Mouse (Mus musculus) neural tube, embryonic 12.5 days (tissue): ENCODE measurements around the gene Cntd1. TPM values are rescaled to one million over a fixed set of nuclear protein-coding genes. Genes with fewer than 3 reads are reported as not detected.

Source experiments
- ATAC-seq: fragments of 200-750 bp; cut with Nextera tagmentation; 2 replicates; pipeline ENCODE4 v1.8.0; 2017; ENCODE audit warnings: low read depth, mild to moderate bottlenecking, moderate TSS enrichment, moderate library complexity; ENCODE audit not compliant: low FRiP score
- H3K27ac ChIP-seq: fragments of 300-500 bp; sonication (generic); 2 replicates; pipeline ENCODE4 v1.5.1; 2016
- H3K27me3 ChIP-seq: fragments of 300-500 bp; sonication (generic); replicated peaks from 2 replicates; pipeline ENCODE4 v1.6.1; 2016; ENCODE audit warnings: mild to moderate bottlenecking
- H3K36me3 ChIP-seq: fragments of 300-500 bp; sonication (generic); 2 replicates; pipeline ENCODE4 v1.6.1; 2016; ENCODE audit warnings: mild to moderate bottlenecking
- H3K4me1 ChIP-seq: fragments of 300-500 bp; sonication (generic); 2 replicates; pipeline ENCODE4 v1.6.1; 2016
- H3K4me2 ChIP-seq: fragments of 300-500 bp; sonication (generic); replicated peaks from 2 replicates; pipeline ENCODE4 v1.6.1; 2016; ENCODE audit warnings: mild to moderate bottlenecking
- H3K4me3 ChIP-seq: fragments of 300-500 bp; sonication (generic); 2 replicates; pipeline ENCODE4 v1.5.1; 2016
- H3K9ac ChIP-seq: fragments of 300-500 bp; sonication (generic); 2 replicates; pipeline ENCODE4 v1.6.1; 2016; ENCODE audit warnings: mild to moderate bottlenecking
- H3K9me3 ChIP-seq: fragments of 300-500 bp; sonication (generic); 2 replicates; pipeline ENCODE4 v1.6.1; 2016; ENCODE audit warnings: mild to moderate bottlenecking
- WGBS: fragments of 180-500 bp; shearing (Covaris S2); methylation state at CpG from one replicate; pipeline ENCODE4 v1.1.7; 2016; 5-methylcytosine and 5-hydroxymethylcytosine counted together
- polyA plus RNA-seq: library from polyadenylated mRNA; unstranded; fragments of >200 nt; fragmentation: Nextera tagmentation; extraction: Ambion mirVana; gene quantifications from 2 replicates; pipeline ENCODE4 v1.2.1, GENCODE M21; 2016

The Cntd1 gene
- polyA plus RNA-seq, result 1.1 and 1.3 TPM in 2 replicates

DNA sequence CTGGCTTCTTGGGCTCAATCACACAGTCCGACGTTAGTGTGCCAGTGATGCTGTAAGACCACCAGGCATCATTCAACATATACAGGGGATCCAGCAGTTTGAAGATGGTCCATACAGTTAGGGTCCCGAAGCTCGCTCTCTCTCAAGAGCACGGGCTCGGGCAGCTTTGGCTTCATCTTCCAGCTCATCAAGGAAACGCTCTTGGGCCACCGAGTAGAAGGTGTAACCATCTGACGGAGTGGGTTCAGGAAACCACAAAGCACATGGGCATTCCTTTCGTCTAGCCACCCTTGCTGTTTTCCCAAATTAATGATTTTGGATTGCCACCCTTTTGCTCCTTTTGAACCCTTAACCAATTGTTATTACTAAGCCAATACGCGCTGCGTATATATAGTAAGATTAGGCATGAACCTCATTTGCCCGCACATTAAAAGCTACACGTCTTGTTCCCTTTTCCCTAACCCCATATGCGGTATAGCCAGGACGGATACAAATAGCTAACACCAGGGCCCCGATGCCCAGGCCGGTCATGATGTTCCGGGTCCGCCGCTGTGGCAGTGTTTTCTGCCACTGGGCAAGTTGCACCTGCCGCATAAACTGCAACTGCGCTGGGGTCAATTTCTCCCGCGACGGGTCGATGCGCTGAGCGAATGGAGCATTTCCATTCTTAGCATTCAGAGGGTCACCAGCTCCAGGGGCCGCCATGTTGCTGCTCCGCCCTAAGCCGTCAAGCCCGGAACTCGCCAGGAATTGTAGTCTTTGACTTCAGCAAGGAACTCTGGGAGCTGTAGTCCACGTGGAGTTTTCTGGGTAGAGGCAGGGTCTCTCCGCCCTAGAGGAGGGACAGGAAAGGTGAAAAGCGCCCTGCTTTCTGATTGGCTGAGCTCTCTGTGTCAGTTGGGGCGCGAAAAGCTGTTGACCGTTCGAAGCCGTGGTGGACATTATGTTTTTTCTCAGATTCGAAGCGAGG is at the start of gene Cntd1, which contains the start of gene Coa3:
Cntd1 (plus strand) TSS at position 790 of the 970 bp plus-strand sequence.
Coa3 (minus strand) TSS at position 892 of the 970 bp plus-strand sequence.
- Histone ChIP-seq H3K27ac (no peak within 1 kb of the TSS), H3K9ac (peak within 1 kb of the TSS; percentile 73), H3K27me3 (no peaks in the 10 kb centered on the region), H3K4me1 (peaks cover 24% of the 10 kb centered on the region), H3K36me3 (0 out of 2 replicates have a peak, but pooled peaks cover 6% of the 10 kb centered on the region), H3K4me3 (peak within 1 kb of the TSS; percentile 73), H3K4me2 (peak within 1 kb of the TSS; percentile 93), H3K9me3 (no peaks in the 10 kb centered on the region)
- WGBS, result 9% methylated on average over 45 of the region's 45 CpGs
- ATAC-seq, result peak; percentile 94

DNA sequence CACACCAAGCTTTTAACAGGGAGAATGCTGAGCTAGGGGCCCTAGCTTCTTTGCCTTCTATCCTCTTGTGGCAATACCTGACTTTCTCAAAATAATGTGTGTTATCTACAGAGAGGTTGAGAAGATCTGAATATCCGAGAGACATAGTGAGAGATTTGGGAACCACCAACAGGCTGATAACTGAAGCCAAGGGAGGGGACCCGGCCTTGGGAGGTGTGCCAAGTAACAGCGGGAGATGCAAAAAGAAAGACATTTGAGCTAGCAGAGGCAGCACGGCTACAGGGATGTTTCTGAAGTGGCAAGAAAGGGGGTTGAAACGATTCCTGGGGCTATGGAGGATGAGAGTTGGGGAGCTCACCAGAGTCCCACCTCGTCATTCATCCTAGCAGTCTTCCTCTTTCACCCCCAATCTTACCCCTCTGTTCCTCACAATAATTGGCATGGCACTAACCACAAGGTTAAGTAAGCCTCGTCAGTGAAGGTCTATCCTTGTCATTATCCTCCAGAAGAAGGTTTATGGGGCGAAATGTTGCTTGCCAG is 49.4 kb upstream of the Cntd1 start:
- H3K9ac ChIP-seq, result no peak overlapping the region
- no peak overlapping the region for H3K27ac ChIP-seq
- WGBS, result 33% methylated on average over 8 of the region's 8 CpGs
- no peak for ATAC-seq
- no peaks in the 10 kb centered on the region for H3K36me3 ChIP-seq
- no peak overlapping the region for H3K4me2 ChIP-seq
- no peak overlapping the region for H3K4me3 ChIP-seq
- no peaks in the 10 kb centered on the region for H3K9me3 ChIP-seq
- no peaks in the 10 kb centered on the region for H3K27me3 ChIP-seq
- peaks cover 18% of the 10 kb centered on the region; the same call in 1 of the 2 replicates for H3K4me1 ChIP-seq

DNA sequence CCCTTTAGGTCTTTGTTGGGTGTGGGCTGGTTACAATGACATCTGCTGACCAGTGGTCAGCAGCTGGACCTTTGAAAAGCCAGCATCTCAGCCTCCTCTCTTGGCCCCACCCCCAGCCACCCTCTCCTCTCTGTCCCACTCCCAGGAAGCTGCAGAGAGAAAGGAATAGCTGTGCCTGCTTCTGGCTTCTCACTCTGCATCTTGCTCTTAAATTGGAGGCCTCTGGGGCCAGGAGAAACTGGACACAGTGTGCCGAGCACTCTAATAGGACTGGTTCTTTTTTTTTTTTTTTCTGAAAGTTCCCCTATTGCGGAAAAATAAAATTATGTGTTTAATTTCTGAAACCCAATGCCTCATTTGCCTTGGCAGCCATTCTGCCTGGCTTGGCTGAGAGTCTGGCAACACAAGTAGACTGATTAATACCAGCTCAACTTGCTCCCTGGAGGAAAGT is 48.7 kb upstream of the Cntd1 start:
- H3K4me3 ChIP-seq, result no peak overlapping the region
- no peak overlapping the region for H3K9ac ChIP-seq
- no peak for ATAC-seq
- 36% methylated on average over 2 of the region's 2 CpGs for WGBS
- H3K4me2 ChIP-seq, result no peak overlapping the region
- H3K27me3 ChIP-seq, result no peaks in the 10 kb centered on the region
- no peak overlapping the region for H3K27ac ChIP-seq
- H3K4me1 ChIP-seq, result peaks cover 18% of the 10 kb centered on the region; the same call in 1 of the 2 replicates
- no peaks in the 10 kb centered on the region for H3K36me3 ChIP-seq
- H3K9me3 ChIP-seq, result no peaks in the 10 kb centered on the region

DNA sequence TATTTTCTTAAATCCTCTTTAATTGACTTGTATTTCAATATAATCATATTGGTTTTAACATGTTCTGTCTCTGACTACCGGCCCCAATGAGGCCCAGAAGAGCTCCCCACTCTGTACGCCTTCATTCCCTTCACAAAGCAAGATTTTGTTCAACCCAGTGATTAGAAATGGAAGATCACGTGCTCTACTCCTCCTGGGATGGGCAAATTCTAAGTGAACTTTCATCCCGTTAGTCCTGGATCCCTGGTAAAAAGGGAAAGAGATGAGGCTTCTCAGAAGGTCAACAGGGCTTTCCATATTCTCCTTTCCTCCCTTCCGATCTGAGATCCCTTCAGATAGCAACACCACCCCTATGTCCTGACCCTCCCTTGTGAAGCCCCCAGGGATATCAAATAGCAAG is 48.3 kb upstream of the Cntd1 start:
- Histone ChIP-seq H3K4me2 (peak overlapping the region; percentile 40), H3K4me1 (peaks cover 14% of the 10 kb centered on the region; the same call in 1 of the 2 replicates), H3K9ac (0 out of 2 replicates have a peak overlapping the region, but pooled peaks have one; percentile 18), H3K9me3 (no peaks in the 10 kb centered on the region), H3K27me3 (no peaks in the 10 kb centered on the region), H3K4me3 (no peak overlapping the region), H3K36me3 (no peaks in the 10 kb centered on the region), H3K27ac (peak overlapping the region; percentile 18; the same call in 1 of the 2 replicates)
- ATAC-seq, result no peak
- 28% methylated on average over 5 of the region's 5 CpGs for WGBS

DNA sequence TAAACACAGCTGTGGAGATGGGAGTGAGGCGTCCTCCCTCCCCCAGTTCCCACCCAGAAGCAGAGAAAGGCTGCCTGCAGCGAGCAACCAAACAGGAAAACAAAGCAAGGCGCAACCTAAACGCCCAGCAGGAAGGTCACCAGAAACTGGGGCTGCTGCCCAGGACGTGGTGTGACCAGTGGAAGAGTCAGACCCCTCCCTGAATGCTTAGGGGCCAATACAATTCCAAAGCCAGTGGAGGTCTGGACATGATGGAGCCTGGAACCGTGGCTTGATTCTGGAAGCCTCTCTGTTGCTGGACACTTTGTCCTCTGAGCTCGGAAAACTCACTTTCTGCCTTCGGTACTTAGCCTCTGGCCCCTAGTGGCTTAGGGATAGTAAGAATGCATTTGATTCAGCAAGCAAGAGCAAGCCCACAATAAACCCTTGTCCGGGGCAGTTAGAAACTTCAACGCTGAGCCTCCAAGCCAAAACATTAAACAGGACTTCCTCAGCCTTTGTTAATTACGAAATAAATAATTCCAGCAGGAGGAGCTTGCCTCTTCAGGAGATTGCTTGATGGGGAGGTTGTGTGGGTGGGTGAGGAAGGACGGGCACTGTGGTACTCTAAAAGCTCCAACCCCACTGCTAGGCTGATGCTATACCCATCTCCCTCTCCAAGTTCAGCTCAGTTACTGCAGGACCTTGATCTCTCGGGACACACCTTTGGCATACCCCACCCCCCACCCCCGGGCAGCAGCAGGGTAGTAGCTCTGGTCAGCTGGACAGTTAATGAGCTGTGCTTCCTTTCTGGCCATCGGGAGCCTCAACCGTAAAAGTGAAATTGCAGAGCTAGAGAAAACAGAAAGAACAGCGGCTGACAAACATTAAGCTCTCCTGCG is 47.6 kb upstream of the Cntd1 start:
- peaks cover 9% of the 10 kb centered on the region; the same call in 1 of the 2 replicates for H3K4me1 ChIP-seq
- no peak for ATAC-seq
- 0 out of 2 replicates have a peak overlapping the region, but pooled peaks have one; percentile 18 for H3K9ac ChIP-seq
- H3K36me3 ChIP-seq, result no peaks in the 10 kb centered on the region
- H3K4me3 ChIP-seq, result no peak overlapping the region
- no peaks in the 10 kb centered on the region for H3K9me3 ChIP-seq
- WGBS, result 7% methylated on average over 18 of the region's 18 CpGs
- H3K27ac ChIP-seq, result peak overlapping the region; percentile 18; the same call in 1 of the 2 replicates
- peak overlapping the region; percentile 40 for H3K4me2 ChIP-seq
- no peaks in the 10 kb centered on the region for H3K27me3 ChIP-seq

DNA sequence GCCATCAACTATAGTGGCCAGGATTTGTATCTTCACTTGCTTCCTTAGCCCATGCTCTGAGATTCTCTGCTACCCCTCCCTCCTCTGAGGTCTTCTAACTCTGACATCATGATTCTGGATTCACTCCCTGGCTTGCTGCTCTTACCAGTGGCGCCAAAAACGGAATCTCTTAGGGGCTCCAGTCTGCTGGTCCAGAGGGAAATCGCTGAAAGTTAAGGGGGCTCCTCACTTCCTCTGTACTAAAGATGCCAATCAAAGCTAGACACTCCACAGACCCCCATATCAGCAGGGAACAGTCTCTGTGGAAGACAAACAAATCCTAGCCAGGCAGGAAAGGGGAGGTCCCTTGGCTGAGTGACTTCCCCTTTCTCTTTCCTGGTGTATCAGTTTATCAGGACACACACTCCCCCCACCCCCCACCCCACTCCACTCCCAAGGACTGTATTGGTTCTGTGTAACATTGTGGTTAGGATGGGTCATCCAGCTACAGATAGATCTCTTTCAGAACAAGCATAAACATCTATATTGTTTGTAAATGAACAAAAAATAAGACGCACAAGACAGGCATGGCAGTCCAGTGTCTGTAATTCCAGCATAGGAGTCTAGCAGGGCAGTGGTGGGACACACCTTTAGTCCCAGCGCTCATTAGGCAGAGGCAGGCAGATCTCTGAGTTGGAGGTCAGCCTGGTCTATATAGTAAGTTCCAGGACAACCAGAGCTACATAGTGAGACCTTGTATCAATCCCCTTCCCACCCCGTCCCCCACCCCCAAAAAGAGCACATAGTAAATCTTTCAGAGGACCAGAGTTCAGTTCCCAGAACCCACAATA is 46.6 kb upstream of the Cntd1 start:
- Histone ChIP-seq H3K27ac (no peak overlapping the region), H3K9me3 (no peaks in the 10 kb centered on the region), H3K4me2 (peak overlapping the region; percentile 40; the same call in 1 of the 2 replicates), H3K4me3 (no peak overlapping the region), H3K27me3 (no peaks in the 10 kb centered on the region), H3K9ac (no peak overlapping the region), H3K36me3 (no peaks in the 10 kb centered on the region), H3K4me1 (peaks cover 6% of the 10 kb centered on the region; the same call in 1 of the 2 replicates)
- no peak for ATAC-seq
- WGBS, result 60% methylated on average over 6 of the region's 6 CpGs

DNA sequence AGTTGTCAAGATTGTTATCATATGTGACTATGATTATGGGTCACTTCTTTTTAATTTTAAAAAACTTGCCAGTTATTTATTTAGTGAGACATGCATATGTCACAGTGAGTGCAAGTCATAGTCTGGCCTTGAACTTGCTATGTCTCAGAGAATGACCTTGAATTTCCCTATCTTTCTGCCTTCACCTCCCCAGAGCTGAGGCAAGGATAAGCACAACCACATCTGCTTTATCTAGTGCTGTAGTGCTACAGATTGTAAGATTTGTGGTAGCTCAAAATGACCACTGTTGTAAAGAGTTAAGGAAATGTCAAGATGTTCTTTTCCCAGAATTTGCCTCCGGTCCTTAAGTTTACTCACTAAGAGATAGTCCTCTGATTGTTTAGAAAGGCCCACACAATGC is 45.6 kb upstream of the Cntd1 start:
- no peaks in the 10 kb centered on the region for H3K36me3 ChIP-seq
- H3K4me2 ChIP-seq, result no peak overlapping the region
- no peak overlapping the region for H3K4me3 ChIP-seq
- no peak for ATAC-seq
- no peaks in the 10 kb centered on the region for H3K27me3 ChIP-seq
- 85% methylated on average over 1 of the region's 1 CpGs for WGBS
- H3K27ac ChIP-seq, result no peak overlapping the region
- peaks cover 6% of the 10 kb centered on the region; the same call in 1 of the 2 replicates for H3K4me1 ChIP-seq
- H3K9ac ChIP-seq, result no peak overlapping the region
- H3K9me3 ChIP-seq, result no peaks in the 10 kb centered on the region

DNA sequence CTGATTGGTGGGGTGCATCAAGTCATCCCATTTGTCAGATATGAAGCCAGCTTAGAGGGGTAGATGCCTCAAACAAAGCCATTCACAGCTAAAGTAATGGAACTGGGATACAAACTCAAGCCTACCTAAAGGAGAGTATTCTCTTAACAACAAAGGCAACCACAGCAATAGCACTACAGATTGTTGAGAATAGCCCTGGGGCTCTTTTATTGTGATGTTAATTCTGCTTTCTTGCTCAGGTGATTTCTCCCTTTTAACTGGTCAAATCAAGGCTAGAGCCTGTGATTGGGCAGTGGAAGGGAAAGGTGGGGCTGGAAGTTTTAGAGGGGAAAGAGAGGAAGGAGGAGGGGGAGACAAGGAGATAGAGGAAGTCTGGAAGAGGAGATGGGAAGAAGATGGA is 44.7 kb upstream of the Cntd1 start:
- Histone ChIP-seq H3K9ac (no peak overlapping the region), H3K27ac (no peak overlapping the region), H3K9me3 (no peaks in the 10 kb centered on the region), H3K4me1 (peaks cover 6% of the 10 kb centered on the region; the same call in 1 of the 2 replicates), H3K4me3 (no peak overlapping the region), H3K4me2 (no peak overlapping the region), H3K27me3 (no peaks in the 10 kb centered on the region), H3K36me3 (no peaks in the 10 kb centered on the region)
- no peak for ATAC-seq

DNA sequence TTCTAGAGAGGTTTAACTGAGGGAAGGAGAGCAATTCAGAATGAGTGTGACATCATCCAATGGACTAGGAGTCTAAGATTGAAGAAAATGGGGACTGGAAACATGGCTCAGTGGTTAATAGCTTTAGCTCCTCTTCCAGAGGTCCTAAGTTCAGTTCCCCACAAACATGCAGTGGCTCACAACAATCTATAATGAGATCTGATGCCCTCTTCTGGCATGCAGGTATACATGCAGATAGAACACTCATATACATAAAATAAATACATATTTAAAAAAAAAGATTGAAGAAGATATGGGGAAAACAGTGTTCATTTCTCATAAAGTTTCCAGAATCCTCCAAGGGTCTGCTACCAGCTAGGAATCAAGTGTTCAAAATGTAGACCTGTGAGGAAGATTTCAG is 43.4 kb upstream of the Cntd1 start:
- Histone ChIP-seq H3K4me3 (no peak overlapping the region), H3K9ac (no peak overlapping the region), H3K4me2 (no peak overlapping the region), H3K4me1 (peaks cover 6% of the 10 kb centered on the region; the same call in 1 of the 2 replicates), H3K9me3 (no peaks in the 10 kb centered on the region), H3K27ac (no peak overlapping the region), H3K27me3 (no peaks in the 10 kb centered on the region), H3K36me3 (no peaks in the 10 kb centered on the region)
- no peak for ATAC-seq

DNA sequence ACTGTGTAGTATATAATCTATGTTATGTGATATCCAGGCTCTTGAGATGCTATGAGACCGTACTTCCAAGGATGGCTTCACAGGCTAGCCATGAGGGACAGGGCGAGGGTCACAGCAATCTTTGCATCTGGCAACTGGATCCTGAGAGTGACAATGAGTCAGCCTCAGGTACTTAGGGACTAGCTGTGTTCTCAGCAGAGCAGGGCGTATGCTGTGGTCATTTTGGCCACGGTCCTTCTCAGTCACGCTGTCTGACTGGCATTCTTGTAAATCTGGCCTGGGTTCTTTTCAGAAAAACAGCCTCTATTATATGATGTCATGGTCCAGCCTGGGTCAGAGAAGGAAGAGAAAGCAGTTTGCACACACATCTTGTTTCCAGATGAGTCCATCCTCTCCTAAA is 42.0 kb upstream of the Cntd1 start:
- 91% methylated on average over 5 of the region's 5 CpGs for WGBS
- ATAC-seq, result no peak
- no peaks in the 10 kb centered on the region for H3K27me3 ChIP-seq
- no peaks in the 10 kb centered on the region for H3K9me3 ChIP-seq
- H3K4me2 ChIP-seq, result no peak overlapping the region
- no peak overlapping the region for H3K4me3 ChIP-seq
- H3K36me3 ChIP-seq, result no peaks in the 10 kb centered on the region
- no peaks in the 10 kb centered on the region for H3K4me1 ChIP-seq
- H3K27ac ChIP-seq, result no peak overlapping the region
- H3K9ac ChIP-seq, result no peak overlapping the region

DNA sequence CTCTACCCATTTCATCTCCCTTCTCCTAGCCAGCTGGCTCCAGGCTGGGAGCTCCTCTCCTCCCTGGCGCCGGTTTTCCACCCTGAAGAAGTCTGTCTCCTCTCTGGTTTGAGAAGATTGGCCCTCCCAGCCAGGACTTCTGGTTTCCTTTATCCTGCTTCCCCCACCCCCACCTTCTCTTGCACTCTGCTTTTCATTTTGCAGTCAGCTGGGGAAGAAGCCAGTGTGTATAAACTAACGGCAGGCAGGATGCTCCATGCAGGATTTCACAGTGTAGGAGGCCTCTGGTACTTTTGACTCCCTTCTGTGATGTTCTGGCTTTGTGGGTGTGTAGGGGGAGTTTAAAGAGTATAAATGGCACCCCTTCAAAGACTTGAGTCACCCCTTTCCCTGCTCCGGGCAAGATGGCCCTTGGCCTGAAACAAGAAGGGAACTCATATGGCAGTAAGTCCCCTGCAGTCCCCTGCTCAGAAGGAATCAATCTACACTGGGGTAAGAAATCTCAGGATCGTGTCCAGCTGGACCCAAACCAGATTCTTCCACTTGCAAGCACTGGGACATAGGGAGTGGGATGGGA is 40.7 kb upstream of the Cntd1 start:
- Histone ChIP-seq H3K27me3 (no peaks in the 10 kb centered on the region), H3K4me2 (no peak overlapping the region), H3K9me3 (no peaks in the 10 kb centered on the region), H3K4me3 (no peak overlapping the region), H3K4me1 (no peaks in the 10 kb centered on the region), H3K27ac (no peak overlapping the region), H3K9ac (0 out of 2 replicates have a peak overlapping the region, but pooled peaks have one; percentile 3), H3K36me3 (no peaks in the 10 kb centered on the region)
- ATAC-seq, result no peak
- WGBS, result 68% methylated on average over 5 of the region's 5 CpGs
